Mouse (Mus musculus) liver, postnatal 0 days (tissue): ENCODE results near the gene Gm7029.
"Not testable (repeated sequence)": the region's sequence is repeated elsewhere in the genome, so short reads cannot be mapped to it uniquely, and the experiment has no call there.

Experiments used
- CTCF ChIP-seq: sonication (generic); IDR thresholded peaks from 2 replicates; pipeline ENCODE4 v1.5.1; 2016; ENCODE audit warnings: antibody characterized with exemption, low read depth
- EP300 ChIP-seq: IDR thresholded peaks from 2 replicates; pipeline ENCODE4 v1.6.1; 2016; ENCODE audit warnings: antibody characterized with exemption, low read depth, mild to moderate bottlenecking

GRCm38 (mm10) chr17:33824997-33825330, 48.7 kb upstream of the Gm7029 start:
- not testable (repeated sequence) for TF ChIP-seq CTCF, EP300
